Mouse (Mus musculus) T-helper 1 cell (primary cell): ENCODE measurements around the gene Fam53a.

Experiments used
- in situ Hi-C: fragments of 300-600 bp; cut with MboI, MseI; formaldehyde crosslinking; loops from one replicate; pipeline ENCODE4 v1.15.1; 2025; ENCODE audit warnings: high pct_unique_total_duplicates

Gene Fam53a

GRCm38 (mm10) chr5:33629301-33629987 is at the start of gene Fam53a, which contains the start of gene Gm9903:
Fam53a (minus strand) TSS chr5:33629635.
Gm9903 (plus strand) TSS chr5:33629925.
- in situ Hi-C loops, result no loop called here

GRCm38 (mm10) chr5:33678244-33678643 is 48.8 kb upstream of the Fam53a start:
- in situ Hi-C loops, result no loop called here

GRCm38 (mm10) chr5:33675964-33676363 is 46.5 kb upstream of the Fam53a start:
- in situ Hi-C loops, result no loop called here

GRCm38 (mm10) chr5:33674439-33674838 is 45.0 kb upstream of the Fam53a start:
- in situ Hi-C loops, result loop anchor here (25.0 kb wide), 1 partner anchor 1537 kb away; the partner anchor contains the start of gene Fosl2

GRCm38 (mm10) chr5:33671659-33672058 is 42.2 kb upstream of the Fam53a start:
- in situ Hi-C loops, result loop anchor here (25.0 kb wide), 1 partner anchor 1534 kb away; the partner anchor contains the start of gene Fosl2

GRCm38 (mm10) chr5:33668223-33668622 is 38.8 kb upstream of the Fam53a start:
- in situ Hi-C loops, result loop anchor here (25.0 kb wide), 1 partner anchor 1531 kb away; the partner anchor contains the start of gene Fosl2

- in situ Hi-C loops, result loop anchor here (25.0 kb wide), 1 partner anchor 1521 kb away; the partner anchor contains the start of gene Fosl2
Measured at GRCm38 (mm10) chr5:33658664-33659050, 29.2 kb upstream of the Fam53a start.

GRCm38 (mm10) chr5:33657787-33658663 is 28.6 kb upstream of the Fam53a start, which contains the start of the genes Tacc3 and Tmem129:
Tacc3 (plus strand) TSS chr5:33658128.
Tmem129 (minus strand) TSS chr5:33658416.
- in situ Hi-C loops, result loop anchor here (25.0 kb wide), 1 partner anchor 1521 kb away; the partner anchor contains the start of gene Fosl2

- in situ Hi-C loops, result loop anchor here (25.0 kb wide), 1 partner anchor 1520 kb away; the partner anchor contains the start of gene Fosl2
Measured at GRCm38 (mm10) chr5:33657251-33657786, 27.9 kb upstream of the Fam53a start.

GRCm38 (mm10) chr5:33656739-33657138 is 27.3 kb upstream of the Fam53a start:
- in situ Hi-C loops, result loop anchor here (25.0 kb wide), 1 partner anchor 1519 kb away; the partner anchor contains the start of gene Fosl2

- in situ Hi-C loops, result loop anchor here (25.0 kb wide), 1 partner anchor 1518 kb away; the partner anchor contains the start of gene Fosl2
Measured at GRCm38 (mm10) chr5:33655251-33655840, 25.9 kb upstream of the Fam53a start.

GRCm38 (mm10) chr5:33654424-33654823 is 25.0 kb upstream of the Fam53a start:
- in situ Hi-C loops, result loop anchor here (25.0 kb wide), 1 partner anchor 1517 kb away; the partner anchor contains the start of gene Fosl2

GRCm38 (mm10) chr5:33652783-33653173 is 23.3 kb upstream of the Fam53a start:
- in situ Hi-C loops, result loop anchor here (25.0 kb wide), 1 partner anchor 1515 kb away; the partner anchor contains the start of gene Fosl2

- in situ Hi-C loops, result loop anchor here (25.0 kb wide), 1 partner anchor 1515 kb away; the partner anchor contains the start of gene Fosl2
Measured at GRCm38 (mm10) chr5:33651921-33652782, 22.7 kb upstream of the Fam53a start, which contains the start of gene Slbp. Slbp (minus strand) TSS chr5:33652574.

- in situ Hi-C loops, result loop anchor here (25.0 kb wide), 1 partner anchor 1514 kb away; the partner anchor contains the start of gene Fosl2
Measured at GRCm38 (mm10) chr5:33651541-33651920, 22.1 kb upstream of the Fam53a start.

GRCm38 (mm10) chr5:33651017-33651416 is 21.6 kb upstream of the Fam53a start:
- in situ Hi-C loops, result loop anchor here (25.0 kb wide), 1 partner anchor 1514 kb away; the partner anchor contains the start of gene Fosl2

- in situ Hi-C loops, result loop anchor here (10.0 kb wide), 1 partner anchor 1014 kb away; no protein-coding TSS in a partner anchor
Measured at GRCm38 (mm10) chr5:33640652-33641051, 11.2 kb upstream of the Fam53a start.

- in situ Hi-C loops, result no loop called here
Measured at GRCm38 (mm10) chr5:33638826-33639225, 9.4 kb upstream of the Fam53a start.

- in situ Hi-C loops, result no loop called here
Measured at GRCm38 (mm10) chr5:33637606-33638350, 8.3 kb upstream of the Fam53a start.
